Mouse (Mus musculus) c-Kit-negative CD71-positive TER-119-positive erythroid progenitor cells, embryonic 14.5 days (primary cell): ENCODE data around the gene Ccdc7a.
"Not testable (repeated sequence)": the region's sequence is repeated elsewhere in the genome, so short reads cannot be mapped to it uniquely, and the experiment has no call there.

Source experiments
- DNase-seq: peaks from one replicate; pipeline ENCODE4 v3.0.0-alpha.2; 2013; ENCODE audit warnings: low read depth, low spot score

Ccdc7a gene

GRCm38 (mm10) chr8:129065417-129065816 is at the start of gene Ccdc7a:
Gene Ccdc7a, minus strand, starts transcription at chr8:129065517.
- DNase-seq: not testable (repeated sequence)

DNA sequence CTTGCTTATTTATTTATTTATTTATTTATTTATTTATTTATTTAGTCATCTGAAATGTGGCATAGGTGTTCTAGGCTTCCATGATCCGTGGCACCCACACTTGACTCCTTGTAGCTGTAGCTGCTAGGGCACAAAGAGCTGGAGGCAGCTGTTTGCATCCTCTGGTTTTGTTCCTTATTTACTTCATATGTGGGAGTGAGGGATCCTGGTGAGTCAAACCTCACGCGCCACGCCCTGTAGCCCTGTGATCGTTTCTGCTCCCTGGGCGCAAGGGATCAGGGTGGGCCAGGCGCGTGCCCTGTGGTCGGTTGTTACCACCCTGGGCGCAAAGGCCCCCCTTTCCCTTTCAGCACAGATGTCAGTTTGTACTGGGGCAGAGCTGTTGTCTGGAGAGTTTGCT is 1.5 kb upstream of the Ccdc7a start, which contains the start of gene Ccdc7b:
Gene Ccdc7b (plus strand): TSS at position 301 of the 400 bp plus-strand sequence.
- DNase-seq: not testable (repeated sequence)

- DNase-seq: no peak
Observed at GRCm38 (mm10) chr8:128991389-128991788, 73.9 kb downstream of the Ccdc7a start.

- not testable (repeated sequence) for DNase-seq
Observed at GRCm38 (mm10) chr8:128948941-128949340, 116.4 kb downstream of the Ccdc7a start.

DNA sequence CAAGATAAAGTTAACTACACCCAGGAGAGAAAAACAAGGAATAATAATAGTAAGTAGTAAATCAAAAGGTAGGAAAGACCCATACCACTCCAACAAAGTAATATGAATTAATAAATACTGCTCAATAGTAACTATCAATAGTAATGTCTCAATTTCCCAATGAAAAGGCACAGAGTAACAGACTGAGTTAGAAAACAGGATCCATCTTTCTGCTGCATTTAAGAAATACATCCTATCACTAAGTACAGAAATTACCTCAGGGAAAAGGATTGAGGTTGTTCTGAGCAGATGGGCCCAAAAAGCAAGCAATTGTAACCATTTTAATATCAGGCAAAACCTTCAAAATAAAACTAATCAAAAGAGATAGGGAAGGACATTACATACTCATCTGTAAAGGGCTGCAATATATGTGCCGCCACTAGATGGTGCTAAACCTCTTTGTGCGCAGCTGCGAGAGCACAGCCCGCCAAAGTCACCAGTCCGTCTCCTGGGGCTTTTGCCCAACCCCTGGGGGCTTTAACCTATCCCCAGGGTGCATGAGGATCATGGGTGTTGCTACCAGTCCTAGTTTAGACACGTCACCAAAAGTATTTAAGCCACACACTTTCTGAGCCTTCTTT is 124.2 kb downstream of the Ccdc7a start:
- not testable (repeated sequence) for DNase-seq

GRCm38 (mm10) chr8:128933446-128933845 is 131.9 kb downstream of the Ccdc7a start:
- no peak for DNase-seq

GRCm38 (mm10) chr8:128882719-128883118 is 182.6 kb downstream of the Ccdc7a start:
- DNase-seq: no peak

DNA sequence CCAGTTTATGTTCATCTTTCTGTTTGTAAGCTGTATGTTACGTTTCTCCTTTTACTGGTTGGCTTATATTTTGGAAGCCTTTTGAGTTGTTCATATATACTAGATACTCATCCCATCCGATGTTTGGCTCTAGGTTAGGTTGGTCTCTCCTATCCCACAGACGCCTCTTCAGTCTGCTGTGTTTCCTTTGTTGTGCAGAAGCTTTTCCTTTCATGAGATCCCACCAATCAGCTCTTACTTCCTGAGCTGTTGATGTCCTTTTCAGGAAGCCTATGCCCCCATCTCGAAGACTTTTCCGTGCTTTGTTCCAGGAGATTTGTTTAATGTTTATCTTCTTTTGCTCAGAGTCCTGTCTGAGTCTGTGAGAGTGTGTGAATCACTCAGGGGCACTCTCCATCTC is 221.6 kb downstream of the Ccdc7a start:
- DNase-seq: no peak

GRCm38 (mm10) chr8:128812521-128812920 is 252.8 kb downstream of the Ccdc7a start:
- DNase-seq: no peak

- DNase-seq: no peak
Observed at GRCm38 (mm10) chr8:128798594-128798993, 266.7 kb downstream of the Ccdc7a start, which contains the start of gene Gm3952. Gene Gm3952, minus strand, starts transcription at chr8:128798694.

- no peak for DNase-seq
Observed at GRCm38 (mm10) chr8:128735692-128736091, 329.6 kb downstream of the Ccdc7a start.

DNA sequence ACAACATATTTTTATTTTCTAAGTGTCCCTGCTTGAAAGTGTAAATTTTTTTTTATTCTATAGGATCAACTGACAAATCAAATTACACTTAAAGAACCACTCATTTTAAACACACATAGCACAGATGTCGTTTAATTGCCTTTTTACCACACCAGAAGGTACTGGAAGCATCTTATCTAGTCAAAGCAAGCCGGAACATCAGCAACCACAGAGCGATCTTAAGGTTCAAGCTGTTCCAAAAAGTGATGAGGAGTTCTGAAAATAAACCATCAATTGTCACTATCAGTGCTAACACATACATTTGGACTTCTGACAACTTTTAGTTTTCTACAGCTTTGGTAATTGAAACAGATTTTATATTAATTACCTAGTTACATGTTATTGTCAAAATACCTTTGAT is 331.2 kb downstream of the Ccdc7a start:
- no peak for DNase-seq

DNA sequence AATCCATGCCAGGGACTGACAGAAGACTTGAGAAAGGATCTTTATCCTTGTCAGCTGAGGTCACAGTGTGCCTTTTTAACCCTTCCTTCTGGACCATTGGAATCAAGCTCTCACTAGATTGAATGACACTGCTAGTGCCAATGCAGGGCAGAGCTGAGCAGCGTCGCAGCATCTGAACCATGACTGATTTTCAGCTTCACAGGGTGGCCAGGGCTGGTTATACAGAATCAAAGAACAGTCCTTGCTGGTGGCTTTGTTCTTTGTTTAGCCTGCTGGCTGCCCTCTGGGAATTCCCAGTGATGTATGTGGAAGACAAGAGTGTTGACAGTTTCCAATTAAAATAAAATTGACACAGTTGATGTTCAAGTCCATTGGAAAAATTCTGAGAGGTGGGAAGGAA is 333.1 kb downstream of the Ccdc7a start:
- no peak for DNase-seq

- DNase-seq: no peak
Observed at GRCm38 (mm10) chr8:128727213-128727612, 338.1 kb downstream of the Ccdc7a start.

DNA sequence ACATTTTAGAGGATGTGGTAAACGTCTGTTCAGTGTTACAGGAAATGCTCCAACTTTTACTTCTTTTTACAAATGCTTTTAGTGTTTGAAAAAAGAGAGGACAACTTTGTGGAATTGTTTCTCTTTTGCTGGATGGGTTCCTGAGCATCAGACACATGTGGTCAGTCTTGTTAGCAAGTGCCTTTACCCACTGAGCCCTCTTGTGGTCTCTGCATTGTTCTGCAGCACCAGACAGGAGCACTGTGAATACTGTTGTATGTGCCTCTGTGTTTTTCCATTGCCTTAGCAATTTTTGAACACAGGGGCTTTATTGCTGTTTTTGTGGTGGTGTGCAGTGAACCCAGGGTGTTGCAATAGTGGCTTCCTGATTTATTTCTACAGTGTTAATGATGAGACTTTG is 340.5 kb downstream of the Ccdc7a start:
- DNase-seq: no peak

DNA sequence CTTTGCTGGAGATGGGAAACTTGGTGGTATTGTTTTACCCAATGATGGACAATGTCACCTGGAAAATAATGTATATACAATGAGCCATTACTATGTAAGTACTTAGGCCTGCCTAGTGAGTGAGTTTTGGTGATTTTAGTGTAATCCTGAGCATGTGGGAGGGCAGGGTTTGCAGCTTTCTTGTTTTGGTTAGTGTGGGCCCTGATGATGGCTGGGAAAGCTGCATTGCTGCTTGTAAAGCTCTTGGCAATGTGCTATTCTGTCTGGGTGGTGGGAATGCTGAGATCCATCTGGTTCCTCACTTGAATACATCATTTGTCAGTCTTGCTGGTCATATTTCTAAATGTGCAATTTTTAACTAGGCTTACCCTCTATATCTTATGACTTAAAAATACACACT is 349.1 kb downstream of the Ccdc7a start:
- no peak for DNase-seq

GRCm38 (mm10) chr8:128709261-128709660 is 356.1 kb downstream of the Ccdc7a start:
- DNase-seq: peak; percentile 58

- no peak for DNase-seq
Observed at GRCm38 (mm10) chr8:128704836-128705235, 360.5 kb downstream of the Ccdc7a start.

GRCm38 (mm10) chr8:128704376-128704775 is 360.9 kb downstream of the Ccdc7a start:
- no peak for DNase-seq

DNA sequence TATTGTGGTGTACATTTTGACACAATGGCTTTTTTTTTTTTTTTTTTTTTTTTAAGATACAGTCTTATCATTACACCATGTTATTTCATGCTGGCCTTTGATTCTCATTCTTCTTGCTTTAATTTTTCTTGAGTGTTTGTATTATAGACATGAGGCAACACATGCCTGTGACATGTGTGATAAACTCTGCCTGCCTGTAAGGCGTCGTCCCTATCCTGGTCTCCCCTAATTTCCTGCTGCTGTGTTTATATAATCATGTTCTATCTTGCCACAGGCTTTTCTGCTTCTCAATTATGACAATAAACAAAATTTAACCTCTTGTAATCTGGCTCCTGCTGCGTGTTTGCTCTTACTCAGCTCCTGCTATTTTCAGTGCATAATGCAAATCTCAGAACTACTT is 367.4 kb downstream of the Ccdc7a start:
- DNase-seq: no peak

DNA sequence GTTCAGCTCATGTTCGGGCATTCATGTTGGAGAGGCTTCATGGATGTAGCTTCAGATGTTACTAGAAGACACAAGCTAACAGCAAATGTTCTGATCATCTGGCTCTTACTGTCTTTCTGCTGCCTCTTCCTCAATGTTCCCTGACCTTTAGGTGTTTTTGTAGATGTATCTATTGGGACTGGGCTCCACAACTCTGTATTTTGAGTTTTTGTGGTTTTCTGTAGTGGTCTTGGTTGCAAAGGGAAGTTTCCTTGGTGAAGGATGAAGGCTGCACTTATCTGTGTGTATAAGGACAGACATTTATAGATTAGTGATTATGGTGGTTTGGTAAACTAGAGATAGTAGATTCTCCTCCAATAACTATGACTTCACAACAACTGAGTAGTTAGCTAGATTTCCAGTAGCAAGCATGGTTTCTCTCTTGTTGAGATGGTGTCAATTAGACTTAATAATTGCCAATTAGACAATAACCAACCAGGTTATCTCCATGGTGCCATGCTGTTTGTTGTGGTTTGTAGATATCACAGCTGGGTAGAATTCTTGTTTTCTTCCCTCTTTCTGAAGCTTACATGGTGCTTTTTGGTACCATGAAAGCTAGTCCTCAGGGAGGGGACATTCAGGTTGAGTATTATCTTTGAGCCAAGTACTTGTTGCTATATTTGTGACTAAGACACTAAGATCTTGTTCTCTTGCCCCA is 368.5 kb downstream of the Ccdc7a start:
- DNase-seq: no peak

GRCm38 (mm10) chr8:128690056-128690455 is 375.3 kb downstream of the Ccdc7a start:
- DNase-seq: no peak

- no peak for DNase-seq
Observed at GRCm38 (mm10) chr8:128688679-128689078, 376.6 kb downstream of the Ccdc7a start.
